Mouse (Mus musculus) Muller cell, postnatal 12 days (primary cell): ENCODE measurements around the gene Mrpl43.
"Not testable (repeated sequence)": the region's sequence is repeated elsewhere in the genome, so short reads cannot be mapped to it uniquely, and the experiment has no call there.

ENCODE experiments used
- DNase-seq: peaks from one replicate; pipeline ENCODE4 v3.0.0-alpha.2; 2015; ENCODE audit errors: inconsistent ontology term

The Mrpl43 gene

DNA sequence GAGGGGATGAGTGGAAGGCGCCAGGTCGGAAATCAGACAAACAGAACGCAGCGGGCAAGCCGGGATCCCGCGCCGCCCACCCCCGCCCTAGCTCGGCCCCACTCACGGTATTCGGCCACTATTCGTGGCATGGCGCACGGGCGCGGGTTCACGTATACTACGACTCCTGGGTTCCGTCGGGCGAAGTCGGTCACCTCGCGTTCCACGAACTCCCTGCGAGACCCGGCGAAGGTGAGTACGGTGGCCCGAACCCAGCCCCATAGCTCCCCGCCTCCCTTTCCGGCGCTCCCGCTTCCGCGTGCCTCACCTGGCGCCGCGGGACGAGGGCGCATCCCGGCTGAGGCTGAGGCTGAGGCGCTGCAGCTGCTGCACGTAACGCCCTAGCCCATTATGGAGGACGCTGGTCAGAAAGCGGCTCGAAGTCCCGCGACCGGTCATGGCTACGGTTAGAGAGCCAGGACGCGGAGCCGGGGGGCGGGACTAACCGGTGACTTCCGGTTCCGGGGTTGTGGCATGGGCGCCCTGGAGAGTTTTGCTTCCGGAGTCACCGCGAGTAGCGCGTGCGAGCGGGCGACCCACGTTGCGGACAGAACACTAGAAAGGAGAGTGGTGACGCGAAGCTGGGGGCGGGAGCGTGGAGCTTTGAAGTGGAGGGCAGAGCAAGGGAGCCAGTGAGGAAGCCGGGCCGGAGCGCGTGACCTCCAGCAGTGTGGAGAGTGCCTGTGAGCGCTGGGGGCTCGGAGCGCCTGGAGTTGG lies at the start of gene Mrpl43:
Mrpl43 (minus strand) TSS at position 486 of the 756 bp plus-strand sequence.
- peak; percentile 97 for DNase-seq

DNA sequence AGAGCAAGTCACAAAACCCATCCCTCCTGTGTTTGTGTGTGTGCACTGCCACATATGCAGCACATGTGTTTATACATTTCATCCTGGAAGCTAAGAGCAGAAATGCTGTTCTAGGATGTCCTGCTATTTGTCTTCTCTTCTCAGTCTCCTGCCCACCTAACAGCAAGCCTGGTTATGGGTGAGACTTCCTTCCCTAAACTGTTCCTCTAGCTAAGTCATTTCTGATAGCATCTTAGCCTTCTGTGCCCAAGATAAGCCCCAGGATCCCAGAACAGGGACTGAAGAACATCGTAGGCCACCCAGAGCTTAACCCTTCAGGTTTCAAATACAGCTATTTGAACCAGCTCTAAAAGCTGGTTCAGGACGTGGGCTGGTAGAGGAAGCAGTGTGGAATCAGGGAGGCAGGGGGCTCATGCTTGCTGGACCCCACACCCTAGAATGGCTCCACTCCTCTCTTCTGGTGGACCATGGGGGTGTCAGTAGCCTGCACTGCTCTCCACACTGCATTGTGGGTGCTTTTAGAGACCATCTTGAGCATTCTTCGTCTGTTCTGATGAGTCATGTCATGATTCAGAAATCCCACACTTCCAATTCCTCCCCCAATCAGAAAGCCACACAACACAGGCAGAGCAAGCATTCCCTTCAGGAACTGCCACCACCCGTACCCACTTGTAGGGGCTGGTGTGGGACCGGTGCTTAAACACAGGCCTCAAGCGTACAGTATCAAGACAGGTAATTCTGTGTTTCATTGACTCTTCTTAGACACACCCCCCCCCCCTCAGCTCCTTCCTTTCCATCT lies 48.8 kb upstream of the Mrpl43 start:
- DNase-seq, result peak; percentile 71

- no peak for DNase-seq
These were observed 47.2 kb upstream of the Mrpl43 start for GRCm38 (mm10) chr19:45053451-45053850.

- no peak for DNase-seq
These were observed 43.3 kb upstream of the Mrpl43 start for GRCm38 (mm10) chr19:45049523-45049922.

DNA sequence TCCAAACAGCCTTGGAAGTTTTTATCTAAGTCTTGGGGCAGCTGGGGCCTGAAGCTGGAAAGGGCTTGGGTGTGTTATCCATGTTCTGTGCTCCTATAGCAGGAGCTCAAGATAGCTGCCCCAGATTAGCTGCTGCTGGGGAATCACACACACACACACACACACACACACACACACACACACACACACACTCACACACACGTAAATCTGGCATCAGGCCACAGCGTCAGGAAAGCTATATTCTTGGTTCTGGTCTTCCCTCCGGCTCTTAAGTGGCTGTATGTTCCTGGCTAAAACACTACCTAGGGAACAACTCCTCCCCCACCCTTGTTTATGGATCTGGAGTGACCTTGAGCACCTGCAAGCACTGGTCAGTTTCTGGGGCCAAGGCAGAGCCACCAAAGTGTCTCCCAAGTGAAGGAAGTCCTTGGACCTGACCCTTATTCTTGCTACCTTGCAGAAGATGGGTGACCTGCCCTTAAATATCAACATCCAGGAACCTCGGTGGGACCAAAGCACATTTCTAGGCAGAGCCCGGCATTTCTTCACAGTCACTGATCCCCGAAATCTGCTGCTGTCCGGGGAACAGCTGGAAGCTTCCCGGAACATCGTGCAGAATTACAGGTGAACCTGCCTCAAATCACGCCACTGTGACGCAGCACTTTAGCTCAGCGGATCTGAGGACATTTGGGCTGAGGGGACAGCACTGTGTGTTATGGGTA lies 42.6 kb upstream of the Mrpl43 start:
- no peak for DNase-seq

DNA sequence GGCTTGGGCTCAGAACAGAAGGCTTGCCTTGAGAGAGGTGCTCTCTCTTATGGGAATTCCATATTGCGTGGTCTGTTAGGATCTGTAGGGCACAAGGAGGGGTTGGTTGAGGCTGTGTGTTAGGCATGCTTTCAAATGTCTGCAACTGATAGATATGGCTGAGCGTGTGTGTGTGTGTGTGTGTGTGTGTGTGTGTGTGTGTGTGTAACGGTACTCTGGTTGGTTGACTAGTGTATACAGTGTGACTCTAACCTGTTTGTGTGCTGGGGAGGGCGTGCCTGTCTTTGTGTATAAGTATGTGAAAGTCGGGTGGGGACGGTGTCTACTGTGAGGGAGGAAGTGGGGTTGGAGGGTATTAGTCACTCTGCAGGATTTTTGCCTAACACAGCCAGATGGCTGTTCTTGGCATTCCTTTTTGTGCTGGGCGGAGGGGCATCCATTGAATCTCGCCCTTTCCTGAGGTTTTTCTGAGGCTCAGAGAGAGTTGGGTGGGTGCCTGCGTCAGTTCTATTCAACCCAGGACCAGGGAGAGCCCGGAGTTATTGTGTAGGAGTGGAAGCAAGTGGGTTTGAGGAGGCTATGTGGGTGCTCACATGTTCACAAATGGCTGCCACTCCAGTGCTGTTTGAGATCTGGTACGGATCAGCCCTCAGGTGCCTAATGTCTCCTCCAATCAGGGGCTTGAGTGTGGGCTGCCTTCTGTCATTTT lies 41.8 kb upstream of the Mrpl43 start:
- DNase-seq, result peak; percentile 92

- peak; percentile 99 for DNase-seq
These were observed 41.2 kb upstream of the Mrpl43 start, which contains the start of gene Sfxn3 for GRCm38 (mm10) chr19:45047417-45047934. TSS of gene Sfxn3 (plus strand) at chr19:45047503.

GRCm38 (mm10) chr19:45046523-45047321 lies 40.5 kb upstream of the Mrpl43 start:
- peak; percentile 92 for DNase-seq

GRCm38 (mm10) chr19:45045651-45046050 lies 39.4 kb upstream of the Mrpl43 start, which contains the start of gene Pdzd7:
TSS of gene Pdzd7 (minus strand) at chr19:45045717.
- no peak for DNase-seq

DNA sequence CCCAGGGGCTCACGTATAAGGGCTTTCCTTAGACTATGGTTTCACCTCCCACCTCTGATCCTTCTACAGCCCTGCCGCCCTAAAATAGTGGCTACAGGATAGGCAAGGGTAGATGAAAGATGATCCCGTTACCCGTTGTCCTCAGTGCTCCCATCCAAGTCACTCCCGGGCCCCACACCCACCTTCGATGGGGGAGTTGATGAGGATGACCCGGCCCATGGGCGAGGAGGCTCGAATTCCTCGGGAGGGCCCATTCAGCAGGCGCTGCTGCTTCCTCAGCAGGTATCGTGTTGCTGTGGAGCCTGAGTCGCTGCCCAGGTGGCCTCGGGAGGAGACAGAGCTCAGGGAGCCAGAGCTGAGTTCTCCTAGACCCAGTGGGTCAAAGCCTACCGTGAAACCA lies 39.0 kb upstream of the Mrpl43 start:
- DNase-seq, result no peak

- no peak for DNase-seq
These were observed 38.2 kb upstream of the Mrpl43 start for GRCm38 (mm10) chr19:45044389-45044927.

DNA sequence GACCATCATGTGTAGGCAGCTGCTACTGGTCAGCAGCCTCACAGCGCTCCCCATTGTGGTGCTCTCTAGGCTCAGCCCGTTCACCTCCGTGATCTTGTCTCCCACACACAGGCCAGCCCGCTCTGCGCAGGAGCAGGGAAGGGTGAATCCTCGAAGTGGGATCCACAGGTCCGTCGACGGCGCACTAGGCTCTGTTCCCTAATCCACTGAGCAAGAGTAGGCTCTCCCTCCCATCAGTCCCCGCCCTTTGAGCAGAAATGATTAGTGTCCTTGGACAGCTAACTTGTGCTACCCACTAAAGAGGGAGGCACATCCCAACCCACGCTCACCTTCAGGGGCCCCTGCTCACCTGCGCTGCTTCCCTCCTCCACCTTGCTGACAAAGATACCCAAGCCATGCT lies 34.0 kb upstream of the Mrpl43 start:
- no peak for DNase-seq

GRCm38 (mm10) chr19:45038198-45038597 lies 32.0 kb upstream of the Mrpl43 start:
- not testable (repeated sequence) for DNase-seq

GRCm38 (mm10) chr19:45036867-45037266 lies 30.6 kb upstream of the Mrpl43 start:
- peak; percentile 45 for DNase-seq

DNA sequence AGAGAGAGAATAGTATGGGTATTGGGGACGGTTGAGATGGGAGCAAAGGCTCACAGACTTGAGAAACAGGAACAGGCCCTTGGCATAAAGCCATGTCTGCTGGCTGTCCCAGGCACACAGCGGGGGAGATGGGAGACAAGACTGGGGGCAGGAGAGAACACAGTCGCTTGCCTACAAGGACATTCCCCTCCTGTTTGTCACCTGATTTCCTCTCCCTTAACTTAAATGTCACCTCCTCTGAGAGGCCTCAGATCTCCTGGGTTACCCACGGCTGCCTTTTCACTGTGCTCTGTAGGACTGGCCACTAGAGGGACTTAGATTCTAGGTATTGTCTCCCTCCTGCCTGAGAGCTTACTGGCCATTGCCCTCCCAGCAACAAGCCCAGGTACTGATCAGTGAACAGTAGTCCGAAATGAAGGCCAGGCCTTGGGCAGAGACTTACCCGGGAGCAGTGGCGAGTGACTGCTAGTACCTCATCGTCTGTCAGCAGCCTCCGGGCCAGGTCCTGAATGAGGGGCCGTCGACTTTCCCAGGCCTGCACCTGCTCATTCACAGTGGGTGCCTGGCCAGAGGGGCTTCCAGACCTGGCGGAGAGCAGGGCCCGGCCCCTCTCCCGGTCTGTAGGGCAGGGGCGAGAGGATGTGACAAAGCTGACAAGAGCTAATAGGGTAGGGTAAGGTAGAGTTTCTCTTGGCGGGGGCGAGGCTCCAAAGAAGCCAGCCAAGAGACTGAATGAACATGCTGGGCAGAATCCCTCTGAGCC lies 26.5 kb upstream of the Mrpl43 start:
- DNase-seq, result peak; percentile 62

DNA sequence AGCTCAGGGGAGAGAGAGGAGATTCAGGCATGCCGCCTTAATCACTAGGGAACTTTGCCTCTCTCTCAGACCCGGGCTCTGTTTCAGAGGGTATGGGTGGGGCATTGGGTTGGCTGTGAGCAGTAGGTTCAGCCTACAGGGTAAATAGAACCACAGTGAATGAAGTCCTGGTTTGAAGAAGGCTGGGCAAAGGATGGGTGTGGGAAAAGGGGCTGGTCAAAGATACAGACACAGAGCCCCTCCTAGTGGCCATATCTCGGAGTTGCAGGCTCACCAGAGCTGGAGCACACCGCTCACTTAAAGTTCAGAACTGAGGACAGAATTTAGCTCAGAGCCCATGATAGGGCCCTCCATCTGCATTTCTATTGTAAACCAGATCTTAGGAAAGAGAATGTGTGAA lies 25.5 kb upstream of the Mrpl43 start:
- DNase-seq, result peak; percentile 73

DNA sequence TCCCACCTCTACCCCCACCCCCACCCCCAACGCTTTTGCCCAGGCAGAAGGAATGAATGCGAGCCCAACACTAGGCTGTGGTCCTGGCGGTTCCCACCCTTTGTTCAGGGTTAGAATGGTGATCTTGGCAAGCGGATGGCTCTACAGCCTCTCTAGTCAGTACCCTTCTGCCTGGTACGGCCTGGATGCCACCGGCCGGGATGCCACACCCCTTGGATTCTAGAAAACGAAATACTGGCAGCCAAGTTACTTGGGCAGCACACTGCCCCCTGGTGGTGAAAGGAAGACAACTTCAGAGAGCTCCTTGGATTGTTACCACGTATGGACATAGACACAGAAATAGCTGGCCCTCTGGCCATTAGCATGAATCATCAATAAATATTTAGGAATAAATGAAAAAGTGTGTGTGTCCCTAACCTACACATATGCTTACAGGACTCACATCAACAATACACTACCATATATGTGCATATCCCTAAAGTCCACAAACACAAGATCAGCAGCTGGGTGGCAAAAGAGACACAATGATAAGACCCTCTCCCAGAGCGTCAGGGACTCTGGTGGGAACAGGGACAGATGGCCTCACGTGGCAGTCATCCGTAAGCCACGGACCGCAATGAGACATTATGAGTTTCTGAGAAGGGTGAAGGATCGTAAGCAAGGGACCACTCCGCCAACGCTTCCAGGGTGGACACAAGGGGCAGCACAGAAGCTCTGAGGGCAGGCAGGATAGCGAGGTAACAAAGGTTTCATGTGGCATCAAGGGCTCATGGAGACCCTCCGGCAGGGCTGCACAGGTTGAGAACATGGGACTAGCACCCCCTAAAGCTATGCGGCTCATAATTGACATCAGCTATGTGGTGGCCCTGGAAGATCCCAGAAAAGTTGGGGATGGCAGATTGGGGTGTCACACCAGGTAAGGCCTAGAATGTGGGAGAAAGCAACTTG lies 24.8 kb upstream of the Mrpl43 start:
- peak; percentile 87 for DNase-seq

DNA sequence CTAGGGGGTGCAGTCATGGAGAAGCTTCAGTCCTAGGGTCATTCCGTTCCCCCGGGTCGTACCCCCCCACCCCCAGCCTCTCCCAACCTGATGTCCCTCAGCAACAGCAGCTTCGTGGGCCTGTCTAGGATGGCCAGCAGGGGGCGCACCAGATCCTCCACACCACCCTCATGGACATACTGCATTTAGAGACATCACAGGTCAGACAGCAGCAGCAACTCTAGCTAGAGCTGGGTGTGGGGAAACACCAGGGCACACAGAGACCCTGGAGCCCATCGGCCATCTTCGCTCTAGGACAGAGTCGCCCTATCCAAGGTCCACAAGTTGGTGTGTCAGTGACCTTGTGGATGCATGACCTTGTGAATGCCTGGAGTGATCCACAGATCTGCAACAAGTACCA lies 23.9 kb upstream of the Mrpl43 start:
- DNase-seq, result peak; percentile 57
